Mouse (Mus musculus) heart, embryonic 14.5 days (tissue): Measurements from ENCODE around the gene Pde9a. TPM values are rescaled to one million over a fixed set of nuclear protein-coding genes. Genes with fewer than 3 reads are reported as not detected.

Experiments
- ATAC-seq: fragments of 200-750 bp; cut with Nextera tagmentation; 2 replicates; pipeline ENCODE4 v1.8.0; 2017; ENCODE audit warnings: low read depth, moderate TSS enrichment; ENCODE audit not compliant: insufficient number of reproducible peaks, insufficient read depth, low FRiP score
- H3K27ac ChIP-seq, 2 experiments: fragments of 200-500 bp in 1 of 2; fragments of 300-500 bp in 1 of 2; sonication (generic) in 1 of 2; replicated peaks in 1 of 2; 2 replicates each; pipeline ENCODE4 v1.5.1; 2012 to 2014; ENCODE audit warnings: low read depth in 2 of 2, low read length in 2 of 2, control low read depth in 1 of 2, mild to moderate bottlenecking in 1 of 2, mixed read lengths in 1 of 2; ENCODE audit not compliant: control insufficient read depth in 1 of 2, insufficient read depth in 1 of 2
- H3K27me3 ChIP-seq: fragments of 300-500 bp; sonication (generic); 2 replicates; pipeline ENCODE4 v1.6.1; 2014; ENCODE audit warnings: mild to moderate bottlenecking, low read length, control low read depth; ENCODE audit not compliant: control insufficient read depth, insufficient read depth
- H3K36me3 ChIP-seq: fragments of 300-500 bp; sonication (generic); 2 replicates; pipeline ENCODE4 v1.6.1; 2014; ENCODE audit warnings: mild to moderate bottlenecking, control low read depth, low read length, mixed read lengths; ENCODE audit not compliant: control insufficient read depth, insufficient read depth
- H3K4me1 ChIP-seq, 2 experiments: fragments of 200-500 bp in 1 of 2; fragments of 300-500 bp in 1 of 2; sonication (generic) in 1 of 2; 2 replicates each; pipeline ENCODE4 v1.6.1; 2012 to 2014; ENCODE audit warnings: low read length in 2 of 2, control low read depth in 1 of 2, mixed read lengths in 1 of 2; ENCODE audit not compliant: control insufficient read depth in 2 of 2, insufficient read depth in 2 of 2
- H3K4me2 ChIP-seq: fragments of 300-500 bp; sonication (generic); 2 replicates; pipeline ENCODE4 v1.6.1; 2014; ENCODE audit warnings: mild to moderate bottlenecking, low read length
- H3K4me3 ChIP-seq, 2 experiments: fragments of 200-500 bp in 1 of 2; fragments of 300-500 bp in 1 of 2; sonication (generic) in 1 of 2; 2 replicates each; pipeline ENCODE4 v1.5.1; 2012 to 2014; ENCODE audit warnings: low read length in 2 of 2, mild to moderate bottlenecking in 2 of 2, control low read depth in 1 of 2, low read depth in 1 of 2, moderate library complexity in 1 of 2; ENCODE audit not compliant: control insufficient read depth in 1 of 2, insufficient read depth in 1 of 2
- H3K9ac ChIP-seq: fragments of 300-500 bp; sonication (generic); 2 replicates; pipeline ENCODE4 v1.6.1; 2014; ENCODE audit warnings: mild to moderate bottlenecking, low read length
- H3K9me3 ChIP-seq: fragments of 300-500 bp; sonication (generic); 2 replicates; pipeline ENCODE4 v1.6.1; 2016; ENCODE audit warnings: low read length, control low read depth; ENCODE audit not compliant: control insufficient read depth
- WGBS: fragments of 180-500 bp; shearing (Covaris S2); extraction: QIAGEN DNeasy Blood & Tissue Kit; methylation state at CpG from one replicate; pipeline ENCODE4 v1.1.7; 2014; 5-methylcytosine and 5-hydroxymethylcytosine counted together
- polyA plus RNA-seq: library from polyadenylated mRNA; unstranded; fragments of >200 nt; fragmentation: Nextera tagmentation; extraction: Ambion mirVana; gene quantifications from 2 replicates; pipeline ENCODE4 v1.2.1, GENCODE M21; 2014

The Pde9a gene
- polyA plus RNA-seq, 1 experiment from 2014 or later, result 9.1 TPM

DNA sequence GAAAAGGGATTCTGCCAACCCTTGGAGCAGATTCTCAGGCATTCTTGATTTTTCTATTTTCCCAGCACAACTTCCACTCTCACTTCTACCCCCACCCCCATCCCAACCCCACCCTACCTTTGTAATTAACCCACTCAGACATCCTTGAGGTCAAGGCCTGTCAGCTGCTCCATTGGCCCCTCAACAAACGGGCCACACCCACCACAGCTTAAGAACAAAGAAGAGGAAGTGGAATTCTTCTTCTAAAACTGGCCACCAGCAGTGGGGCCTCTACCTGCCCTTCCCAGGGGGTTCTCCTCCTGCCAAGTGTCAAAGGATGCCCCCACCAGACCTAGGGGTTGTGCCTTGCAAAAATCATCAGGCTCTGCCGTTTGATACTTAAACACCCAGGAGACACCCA, 37.0 kb downstream of the Pde9a start:
- Histone ChIP-seq H3K4me2 (no peak overlapping the region), H3K36me3 (no peaks in the 10 kb centered on the region), H3K4me1 (peaks cover 34 to 47% of the 10 kb centered on the region in 2 experiments), H3K4me3 (no peak overlapping the region), H3K9ac (no peak overlapping the region), H3K27ac (no peak overlapping the region), H3K27me3 (no peaks in the 10 kb centered on the region), H3K9me3 (no peaks in the 10 kb centered on the region)
- no peak for ATAC-seq
- 38% methylated on average over 2 of the region's 2 CpGs for WGBS

DNA sequence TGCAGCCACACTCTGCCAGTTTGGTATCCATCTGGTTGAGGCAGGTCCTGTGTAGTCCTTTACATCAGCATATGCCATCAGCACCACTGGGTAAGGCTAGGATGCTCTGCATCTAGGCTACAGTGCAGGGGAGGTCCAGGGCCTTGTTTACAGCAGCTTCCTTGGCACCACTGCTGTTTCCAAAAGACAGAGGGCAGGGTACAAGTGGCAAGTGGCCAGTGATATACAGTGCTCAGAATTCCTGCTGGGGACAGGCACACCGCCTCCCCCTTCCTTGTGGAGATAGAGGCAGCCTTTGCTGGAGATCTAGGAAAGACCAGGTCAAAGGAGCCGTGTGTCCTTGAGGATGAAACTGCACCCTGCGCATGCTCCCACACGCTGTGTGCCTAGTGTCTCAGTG, 38.3 kb downstream of the Pde9a start:
- 68% methylated on average over 4 of the region's 4 CpGs for WGBS
- peaks cover 3% of the 10 kb centered on the region for H3K9me3 ChIP-seq
- H3K27ac ChIP-seq, result no peak overlapping the region
- no peak overlapping the region for H3K9ac ChIP-seq
- peaks cover 27 to 40% of the 10 kb centered on the region in 2 experiments for H3K4me1 ChIP-seq
- H3K36me3 ChIP-seq, result no peaks in the 10 kb centered on the region
- H3K4me3 ChIP-seq, result no peak overlapping the region
- ATAC-seq, result no peak
- H3K27me3 ChIP-seq, result no peaks in the 10 kb centered on the region
- no peak overlapping the region for H3K4me2 ChIP-seq

GRCm38 (mm10) chr17:31424798-31425197, 38.8 kb downstream of the Pde9a start:
- Histone ChIP-seq H3K27me3 (no peaks in the 10 kb centered on the region), H3K9ac (no peak overlapping the region), H3K27ac (no peak overlapping the region), H3K4me1 (peaks cover 23 to 36% of the 10 kb centered on the region in 2 experiments), H3K9me3 (peaks cover 6% of the 10 kb centered on the region), H3K4me2 (no peak overlapping the region), H3K4me3 (no peak overlapping the region), H3K36me3 (no peaks in the 10 kb centered on the region)
- ATAC-seq, result no peak
- WGBS, result 28% methylated on average over 8 of the region's 8 CpGs

- H3K27me3 ChIP-seq, result no peaks in the 10 kb centered on the region
- H3K4me2 ChIP-seq, result no peak overlapping the region
- no peaks in the 10 kb centered on the region for H3K36me3 ChIP-seq
- no peak overlapping the region for H3K4me3 ChIP-seq
- H3K9ac ChIP-seq, result no peak overlapping the region
- H3K27ac ChIP-seq, result peak overlapping the region; percentile 25 to 46; a peak in 2 of 4 replicates
- no peak for ATAC-seq
- H3K4me1 ChIP-seq, result peaks cover 11 to 24% of the 10 kb centered on the region in 2 experiments
- 57% methylated on average over 13 of the region's 13 CpGs for WGBS
- H3K9me3 ChIP-seq, result peaks cover 6% of the 10 kb centered on the region
Observed at GRCm38 (mm10) chr17:31425827-31426698, 40.1 kb downstream of the Pde9a start.

GRCm38 (mm10) chr17:31429402-31429801, 43.4 kb downstream of the Pde9a start:
- H3K9me3 ChIP-seq, result peaks cover 6% of the 10 kb centered on the region
- H3K4me3 ChIP-seq, result no peak overlapping the region
- H3K36me3 ChIP-seq, result no peaks in the 10 kb centered on the region
- no peak for ATAC-seq
- no peaks in the 10 kb centered on the region for H3K27me3 ChIP-seq
- 87% methylated on average over 2 of the region's 2 CpGs for WGBS
- H3K27ac ChIP-seq, result no peak overlapping the region
- no peak overlapping the region for H3K4me2 ChIP-seq
- H3K9ac ChIP-seq, result no peak overlapping the region
- peaks cover 15 to 19% of the 10 kb centered on the region in 2 experiments for H3K4me1 ChIP-seq

DNA sequence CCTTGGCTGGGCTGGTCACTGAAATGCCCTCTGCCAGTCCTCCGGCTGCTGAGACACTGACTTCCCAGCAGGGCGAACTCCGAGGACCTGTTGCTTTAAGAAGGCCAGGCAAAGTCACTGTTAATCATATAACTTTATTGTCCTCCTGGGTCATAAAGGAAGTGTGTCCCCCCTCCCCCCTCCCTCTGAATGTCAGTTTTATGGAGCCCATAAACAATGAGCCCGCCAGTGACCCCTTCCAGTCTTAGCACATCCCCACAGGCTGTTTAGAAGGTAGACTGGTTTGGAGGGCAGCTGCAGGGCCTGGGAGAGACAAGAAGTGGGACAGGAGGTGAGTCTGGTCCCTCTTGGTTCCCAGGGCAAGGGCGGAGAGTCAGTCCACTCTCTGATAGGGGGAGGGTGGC, 46.9 kb downstream of the Pde9a start:
- no peak overlapping the region for H3K27ac ChIP-seq
- 72% methylated on average over 5 of the region's 5 CpGs for WGBS
- peaks cover 6 to 9% of the 10 kb centered on the region in 2 experiments; a peak in 3 of 4 replicates for H3K4me1 ChIP-seq
- no peak overlapping the region for H3K4me3 ChIP-seq
- ATAC-seq, result no peak
- H3K36me3 ChIP-seq, result no peaks in the 10 kb centered on the region
- no peak overlapping the region for H3K9ac ChIP-seq
- H3K9me3 ChIP-seq, result peaks cover 6% of the 10 kb centered on the region
- no peaks in the 10 kb centered on the region for H3K27me3 ChIP-seq
- no peak overlapping the region for H3K4me2 ChIP-seq

DNA sequence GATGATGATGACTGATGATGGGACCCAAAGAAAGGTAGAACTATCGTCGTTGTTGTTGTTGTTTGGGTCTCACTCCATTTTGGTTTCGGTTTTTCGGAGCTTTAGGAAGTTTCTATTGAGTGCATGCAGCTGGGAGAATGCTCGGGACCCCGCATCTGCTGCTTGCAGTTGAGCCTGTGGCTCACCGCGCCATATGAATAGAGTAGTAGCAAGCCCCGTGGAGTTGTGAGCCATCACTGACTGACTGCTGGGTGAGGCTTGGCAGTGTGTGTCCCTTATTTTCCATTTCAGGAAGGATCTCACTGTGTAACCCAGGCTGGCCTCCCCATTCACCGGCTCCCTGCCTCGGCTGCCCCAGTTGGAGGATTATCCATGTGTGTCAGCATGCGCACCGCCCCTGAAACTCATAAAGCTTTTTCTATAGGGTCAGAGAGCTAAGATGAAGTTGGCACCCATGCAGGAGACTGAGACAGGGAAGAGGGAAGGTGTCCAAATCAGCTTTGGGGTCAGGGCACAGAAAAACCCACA, 47.5 kb downstream of the Pde9a start:
- H3K9ac ChIP-seq, result no peak overlapping the region
- no peaks in the 10 kb centered on the region for H3K27me3 ChIP-seq
- no peak overlapping the region for H3K4me3 ChIP-seq
- H3K4me1 ChIP-seq, result peaks cover 6 to 9% of the 10 kb centered on the region in 2 experiments; a peak in 3 of 4 replicates
- 66% methylated on average over 13 of the region's 13 CpGs for WGBS
- ATAC-seq, result no peak
- no peaks in the 10 kb centered on the region for H3K36me3 ChIP-seq
- peaks cover 6% of the 10 kb centered on the region for H3K9me3 ChIP-seq
- no peak overlapping the region for H3K4me2 ChIP-seq
- no peak overlapping the region for H3K27ac ChIP-seq
